Mouse (Mus musculus): ENCODE measurements around the gene Gsn. TPM values are rescaled to one million over a fixed set of nuclear protein-coding genes. Genes with fewer than 3 reads are reported as not detected.

Gene Gsn
- polyA plus RNA-seq, 1 experiment from 2014 or later = 386 TPM

- Histone ChIP-seq H3K27me3 (ENCODE audit: control insufficient read depth, insufficient read depth, low read length) (no peaks in the 10 kb centered on the region), H3K4me2 (ENCODE audit: low read depth, low read length) (no peak overlapping the region), H3K4me1 (ENCODE audit: control insufficient read depth, insufficient read depth, low read length) (peaks cover 3% of the 10 kb centered on the region; the same call in 1 of the 2 replicates), H3K4me3 (replicated peaks; ENCODE audit: low read length) (no peak overlapping the region), H3K9me3 (replicated peaks; ENCODE audit: control insufficient read depth, low read length) (no peaks in the 10 kb centered on the region), H3K36me3 (ENCODE audit: control insufficient read depth, insufficient read depth, low read length) (no peaks in the 10 kb centered on the region), H3K9ac (ENCODE audit: low read length) (no peak overlapping the region), H3K27ac (ENCODE audit: low read length) (no peak overlapping the region)
- WGBS = 74% methylated on average over 2 of the region's 2 CpGs
- no peak for ATAC-seq (ENCODE audit: insufficient read depth, low FRiP score)
Measured at GRCm38 (mm10) chr2:35216701-35217100, 39.5 kb upstream of the Gsn start.

GRCm38 (mm10) chr2:35218736-35219135 is 37.4 kb upstream of the Gsn start:
- Histone ChIP-seq H3K4me2 (ENCODE audit: low read depth, low read length) (no peak overlapping the region), H3K4me1 (ENCODE audit: control insufficient read depth, insufficient read depth, low read length) (peaks cover 3% of the 10 kb centered on the region; the same call in 1 of the 2 replicates), H3K9ac (ENCODE audit: low read length) (no peak overlapping the region), H3K4me3 (replicated peaks; ENCODE audit: low read length) (no peak overlapping the region), H3K36me3 (ENCODE audit: control insufficient read depth, insufficient read depth, low read length) (no peaks in the 10 kb centered on the region), H3K9me3 (replicated peaks; ENCODE audit: control insufficient read depth, low read length) (no peaks in the 10 kb centered on the region), H3K27me3 (ENCODE audit: control insufficient read depth, insufficient read depth, low read length) (no peaks in the 10 kb centered on the region), H3K27ac (ENCODE audit: low read length) (no peak overlapping the region)
- WGBS = 91% methylated on average over 3 of the region's 3 CpGs
- no peak for ATAC-seq (ENCODE audit: insufficient read depth, low FRiP score)

- Histone ChIP-seq H3K9ac (ENCODE audit: low read length) (no peak overlapping the region), H3K4me2 (ENCODE audit: low read depth, low read length) (no peak overlapping the region), H3K36me3 (ENCODE audit: control insufficient read depth, insufficient read depth, low read length) (no peaks in the 10 kb centered on the region), H3K27me3 (ENCODE audit: control insufficient read depth, insufficient read depth, low read length) (no peaks in the 10 kb centered on the region), H3K4me1 (ENCODE audit: control insufficient read depth, insufficient read depth, low read length) (no peaks in the 10 kb centered on the region), H3K9me3 (replicated peaks; ENCODE audit: control insufficient read depth, low read length) (no peaks in the 10 kb centered on the region), H3K27ac (ENCODE audit: low read length) (no peak overlapping the region), H3K4me3 (replicated peaks; ENCODE audit: low read length) (no peak overlapping the region)
- ATAC-seq (ENCODE audit: insufficient read depth, low FRiP score) = no peak
- WGBS = 67% methylated on average over 6 of the region's 6 CpGs
Measured at GRCm38 (mm10) chr2:35222822-35223391, 33.3 kb upstream of the Gsn start.

- 87% methylated on average over 15 of the region's 15 CpGs for WGBS
- Histone ChIP-seq H3K9me3 (replicated peaks; ENCODE audit: control insufficient read depth, low read length) (no peaks in the 10 kb centered on the region), H3K27ac (ENCODE audit: low read length) (no peak overlapping the region), H3K36me3 (ENCODE audit: control insufficient read depth, insufficient read depth, low read length) (no peaks in the 10 kb centered on the region), H3K4me3 (replicated peaks; ENCODE audit: low read length) (no peak overlapping the region), H3K27me3 (ENCODE audit: control insufficient read depth, insufficient read depth, low read length) (no peaks in the 10 kb centered on the region), H3K4me1 (ENCODE audit: control insufficient read depth, insufficient read depth, low read length) (no peaks in the 10 kb centered on the region), H3K4me2 (ENCODE audit: low read depth, low read length) (no peak overlapping the region), H3K9ac (ENCODE audit: low read length) (no peak overlapping the region)
- ATAC-seq (ENCODE audit: insufficient read depth, low FRiP score) = no peak
Measured at GRCm38 (mm10) chr2:35224285-35224684, 31.9 kb upstream of the Gsn start.

GRCm38 (mm10) chr2:35228145-35228544 is 28.0 kb upstream of the Gsn start:
- WGBS = 55% methylated on average over 4 of the region's 4 CpGs
- ATAC-seq (ENCODE audit: insufficient read depth, low FRiP score) = no peak
- H3K4me1 ChIP-seq (ENCODE audit: control insufficient read depth, insufficient read depth, low read length) = no peaks in the 10 kb centered on the region
- H3K4me2 ChIP-seq (ENCODE audit: low read depth, low read length) = no peak overlapping the region
- no peaks in the 10 kb centered on the region for H3K36me3 ChIP-seq (ENCODE audit: control insufficient read depth, insufficient read depth, low read length)
- no peaks in the 10 kb centered on the region for H3K9me3 ChIP-seq (replicated peaks; ENCODE audit: control insufficient read depth, low read length)
- H3K9ac ChIP-seq (ENCODE audit: low read length) = no peak overlapping the region
- no peak overlapping the region for H3K27ac ChIP-seq (ENCODE audit: low read length)
- no peaks in the 10 kb centered on the region for H3K27me3 ChIP-seq (ENCODE audit: control insufficient read depth, insufficient read depth, low read length)
- H3K4me3 ChIP-seq (replicated peaks; ENCODE audit: low read length) = no peak overlapping the region

GRCm38 (mm10) chr2:35230215-35230614 is 26.0 kb upstream of the Gsn start:
- no peak overlapping the region for H3K4me3 ChIP-seq (replicated peaks; ENCODE audit: low read length)
- no peaks in the 10 kb centered on the region for H3K27me3 ChIP-seq (ENCODE audit: control insufficient read depth, insufficient read depth, low read length)
- ATAC-seq (ENCODE audit: insufficient read depth, low FRiP score) = no peak
- WGBS = 12% methylated on average over 8 of the region's 8 CpGs
- no peaks in the 10 kb centered on the region for H3K36me3 ChIP-seq (ENCODE audit: control insufficient read depth, insufficient read depth, low read length)
- no peak overlapping the region for H3K27ac ChIP-seq (ENCODE audit: low read length)
- H3K9ac ChIP-seq (ENCODE audit: low read length) = no peak overlapping the region
- H3K4me1 ChIP-seq (ENCODE audit: control insufficient read depth, insufficient read depth, low read length) = no peaks in the 10 kb centered on the region
- no peaks in the 10 kb centered on the region for H3K9me3 ChIP-seq (replicated peaks; ENCODE audit: control insufficient read depth, low read length)
- no peak overlapping the region for H3K4me2 ChIP-seq (ENCODE audit: low read depth, low read length)

GRCm38 (mm10) chr2:35231871-35232270 is 24.3 kb upstream of the Gsn start:
- H3K4me2 ChIP-seq (ENCODE audit: low read depth, low read length) = no peak overlapping the region
- no peak overlapping the region for H3K9ac ChIP-seq (ENCODE audit: low read length)
- no peak overlapping the region for H3K27ac ChIP-seq (ENCODE audit: low read length)
- ATAC-seq (ENCODE audit: insufficient read depth, low FRiP score) = no peak
- no peaks in the 10 kb centered on the region for H3K4me1 ChIP-seq (ENCODE audit: control insufficient read depth, insufficient read depth, low read length)
- 42% methylated on average over 2 of the region's 2 CpGs for WGBS
- no peaks in the 10 kb centered on the region for H3K9me3 ChIP-seq (replicated peaks; ENCODE audit: control insufficient read depth, low read length)
- H3K4me3 ChIP-seq (replicated peaks; ENCODE audit: low read length) = no peak overlapping the region
- no peaks in the 10 kb centered on the region for H3K27me3 ChIP-seq (ENCODE audit: control insufficient read depth, insufficient read depth, low read length)
- H3K36me3 ChIP-seq (ENCODE audit: control insufficient read depth, insufficient read depth, low read length) = no peaks in the 10 kb centered on the region

GRCm38 (mm10) chr2:35232595-35233445 is 23.4 kb upstream of the Gsn start:
- H3K27me3 ChIP-seq (ENCODE audit: control insufficient read depth, insufficient read depth, low read length) = no peaks in the 10 kb centered on the region
- H3K4me1 ChIP-seq (ENCODE audit: control insufficient read depth, insufficient read depth, low read length) = no peaks in the 10 kb centered on the region
- no peaks in the 10 kb centered on the region for H3K36me3 ChIP-seq (ENCODE audit: control insufficient read depth, insufficient read depth, low read length)
- H3K9me3 ChIP-seq (replicated peaks; ENCODE audit: control insufficient read depth, low read length) = no peaks in the 10 kb centered on the region
- no peak overlapping the region for H3K9ac ChIP-seq (ENCODE audit: low read length)
- H3K27ac ChIP-seq (ENCODE audit: low read length) = peak overlapping the region; percentile 9; the same call in 1 of the 2 replicates
- WGBS = 63% methylated on average over 17 of the region's 17 CpGs
- H3K4me3 ChIP-seq (replicated peaks; ENCODE audit: low read length) = no peak overlapping the region
- H3K4me2 ChIP-seq (ENCODE audit: low read depth, low read length) = no peak overlapping the region
- ATAC-seq (ENCODE audit: insufficient read depth, low FRiP score) = no peak

DNA sequence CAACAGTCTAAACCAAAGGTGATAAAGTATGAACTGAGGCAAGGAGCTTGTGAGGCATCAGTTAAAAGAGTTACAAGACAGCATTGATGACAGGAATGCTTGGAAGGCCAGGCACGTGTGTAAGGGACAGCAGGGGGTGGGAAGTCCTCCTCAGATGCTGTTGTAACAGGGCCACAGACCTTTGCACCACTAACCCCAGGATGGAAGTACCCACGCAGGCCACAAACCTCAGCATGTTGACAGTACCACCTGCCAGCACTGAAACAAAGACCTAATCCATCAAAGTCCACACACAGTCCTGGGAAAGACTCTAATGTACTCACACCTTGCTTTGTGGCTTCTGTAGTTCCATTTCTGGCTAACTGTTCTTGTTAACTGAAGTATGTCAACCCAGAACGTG is 22.3 kb upstream of the Gsn start:
- ATAC-seq (ENCODE audit: insufficient read depth, low FRiP score) = no peak
- H3K9me3 ChIP-seq (replicated peaks; ENCODE audit: control insufficient read depth, low read length) = no peaks in the 10 kb centered on the region
- 31% methylated on average over 3 of the region's 3 CpGs for WGBS
- no peaks in the 10 kb centered on the region for H3K4me1 ChIP-seq (ENCODE audit: control insufficient read depth, insufficient read depth, low read length)
- no peak overlapping the region for H3K4me3 ChIP-seq (replicated peaks; ENCODE audit: low read length)
- no peak overlapping the region for H3K27ac ChIP-seq (ENCODE audit: low read length)
- H3K36me3 ChIP-seq (ENCODE audit: control insufficient read depth, insufficient read depth, low read length) = no peaks in the 10 kb centered on the region
- no peak overlapping the region for H3K9ac ChIP-seq (ENCODE audit: low read length)
- no peaks in the 10 kb centered on the region for H3K27me3 ChIP-seq (ENCODE audit: control insufficient read depth, insufficient read depth, low read length)
- H3K4me2 ChIP-seq (ENCODE audit: low read depth, low read length) = no peak overlapping the region

Measured in stomach, embryonic 16.5 days (tissue).